Mouse (Mus musculus) hematopoietic stem cell, adult 5-6 weeks (primary cell): Measurements from ENCODE around the gene Hoxb6. TPM values are rescaled to one million over a fixed set of nuclear protein-coding genes. Genes with fewer than 3 reads are reported as not detected.
A peak's percentile ranks its signal among the peaks of the same experiment; 100 is the strongest.

ENCODE experiments used
- ATAC-seq, 2 experiments: fragments of 125-278 bp in 1 of 2; replicated peaks in 1 of 2; 2 replicates each; pipeline ENCODE4 v1.8.0; 2016 to 2017; ENCODE audit warnings: inconsistent platforms in 2 of 2, mild to moderate bottlenecking in 2 of 2, moderate number of reproducible peaks in 2 of 2, low read depth in 1 of 2, moderate TSS enrichment in 1 of 2; ENCODE audit not compliant: low FRiP score in 2 of 2, poor library complexity in 2 of 2, severe bottlenecking in 2 of 2, insufficient read depth in 1 of 2, low TSS enrichment in 1 of 2
- total RNA-seq: library from RNA; stranded (forward); fragments of 172-1452, 232-1000 nt; gene quantifications from 2 replicates; pipeline ENCODE4 v1.2.3, GENCODE M21; 2017

The Hoxb6 gene
- total RNA-seq, 1 experiment from 2014 or later = 1.2 TPM

DNA sequence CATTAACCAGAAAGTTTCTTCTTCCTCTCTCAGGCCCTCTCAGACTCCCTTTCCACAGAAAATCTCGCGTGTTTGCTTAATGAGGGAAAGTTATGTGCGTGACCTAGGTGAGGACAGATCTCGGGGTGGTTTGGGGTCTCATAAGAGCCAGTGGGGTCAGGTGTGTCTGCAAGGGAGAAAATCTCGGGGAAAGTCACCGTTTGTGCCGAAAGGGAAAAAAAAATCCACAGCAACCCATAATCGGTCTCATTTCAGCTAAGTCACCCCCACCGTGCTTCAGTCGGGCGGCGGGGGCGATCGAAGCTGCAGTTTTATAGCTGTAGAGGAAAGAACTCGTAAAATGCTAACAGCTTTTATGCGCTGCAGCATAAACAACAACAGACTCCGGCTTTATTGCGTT, 10.9 kb upstream of the Hoxb6 start:
- no peak for ATAC-seq

DNA sequence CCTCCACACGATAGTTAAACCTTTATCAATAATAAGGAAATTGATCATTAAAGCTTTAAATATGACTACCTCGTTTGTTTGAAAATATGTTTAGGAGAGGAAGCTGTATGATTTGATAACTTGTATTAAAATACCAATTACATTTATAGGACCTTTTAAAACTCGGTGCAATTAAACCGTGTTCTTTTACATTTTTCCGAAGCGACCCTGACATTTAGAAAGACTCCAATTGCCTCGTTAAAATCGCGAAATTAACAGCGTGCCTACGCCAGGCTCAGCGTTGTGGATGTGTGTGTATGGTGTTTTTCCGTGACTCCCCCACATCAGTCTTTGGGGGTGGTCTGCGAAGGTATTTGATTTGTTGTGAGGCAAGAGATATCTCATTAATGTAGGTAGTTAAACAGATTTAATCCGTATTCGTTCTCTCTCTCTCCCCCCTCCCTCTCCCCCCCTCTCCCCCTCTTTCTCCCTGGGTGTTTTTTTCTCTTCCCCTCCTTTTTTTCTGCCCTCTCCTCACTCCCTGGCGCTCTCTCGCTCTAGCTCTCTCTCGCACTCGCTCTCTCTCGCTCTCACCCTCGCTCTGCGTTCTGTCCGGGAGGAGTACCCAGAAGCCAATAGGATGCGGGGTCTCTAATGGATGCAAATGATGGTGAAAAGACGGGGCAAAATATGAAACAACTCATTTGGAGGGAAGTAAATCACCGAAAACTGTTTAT, 10.3 kb upstream of the Hoxb6 start, which contains the start of gene Hoxb8:
TSS of gene Hoxb8 (plus strand) at position 51 of the 716 bp plus-strand sequence.
- ATAC-seq = no peak

DNA sequence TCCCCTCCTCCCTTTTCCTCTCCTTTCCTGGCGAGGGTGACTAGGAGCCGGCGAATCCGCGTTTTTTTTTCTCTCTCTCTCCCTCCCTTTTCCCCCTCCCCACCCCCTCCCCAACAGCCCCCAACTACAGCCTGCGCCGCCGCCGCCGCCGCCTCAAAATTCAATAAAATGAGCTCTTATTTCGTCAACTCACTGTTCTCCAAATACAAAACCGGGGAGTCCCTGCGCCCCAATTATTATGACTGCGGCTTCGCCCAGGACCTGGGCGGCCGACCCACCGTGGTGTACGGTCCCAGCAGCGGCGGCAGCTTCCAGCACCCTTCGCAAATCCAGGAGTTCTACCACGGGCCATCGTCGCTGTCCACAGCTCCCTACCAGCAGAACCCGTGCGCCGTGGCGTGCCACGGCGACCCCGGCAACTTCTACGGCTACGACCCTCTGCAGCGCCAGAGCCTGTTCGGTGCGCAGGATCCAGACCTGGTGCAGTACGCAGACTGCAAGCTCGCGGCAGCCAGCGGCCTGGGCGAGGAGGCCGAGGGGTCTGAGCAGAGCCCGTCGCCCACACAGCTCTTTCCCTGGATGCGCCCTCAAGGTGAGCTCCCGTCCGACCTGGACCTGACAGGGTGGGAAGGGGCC, 9.4 kb upstream of the Hoxb6 start:
- no peak for ATAC-seq

DNA sequence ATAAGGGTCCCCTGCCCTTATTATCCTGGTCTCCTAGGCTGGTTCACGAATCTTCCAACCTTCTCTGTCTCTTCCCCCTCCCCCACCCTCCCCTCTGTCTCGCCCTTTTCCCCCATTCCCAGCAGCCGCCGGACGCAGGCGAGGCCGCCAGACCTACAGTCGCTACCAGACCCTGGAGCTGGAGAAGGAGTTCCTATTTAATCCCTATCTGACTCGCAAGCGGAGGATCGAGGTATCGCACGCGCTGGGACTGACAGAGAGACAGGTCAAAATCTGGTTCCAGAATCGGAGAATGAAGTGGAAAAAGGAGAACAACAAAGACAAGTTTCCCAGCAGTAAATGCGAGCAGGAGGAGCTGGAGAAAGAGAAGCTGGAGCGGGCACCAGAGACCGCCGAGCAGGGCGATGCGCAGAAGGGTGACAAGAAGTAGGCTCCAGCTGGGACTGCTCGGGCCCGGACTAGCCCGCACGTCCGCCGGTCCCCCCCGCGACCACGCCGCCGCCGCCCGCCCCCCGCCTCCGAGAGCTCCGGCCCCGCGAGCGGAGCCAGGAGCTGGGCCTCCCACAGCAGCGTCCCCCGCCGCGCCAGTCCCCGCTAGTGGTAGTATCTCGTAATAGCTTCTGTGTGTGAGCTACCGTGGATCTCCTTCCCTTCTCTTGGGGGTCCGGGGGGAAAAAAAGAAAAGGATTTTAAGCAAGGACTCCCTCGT, 8.1 kb upstream of the Hoxb6 start:
- ATAC-seq = peak; percentile 47 to 56; a peak in 2 of 4 replicates

DNA sequence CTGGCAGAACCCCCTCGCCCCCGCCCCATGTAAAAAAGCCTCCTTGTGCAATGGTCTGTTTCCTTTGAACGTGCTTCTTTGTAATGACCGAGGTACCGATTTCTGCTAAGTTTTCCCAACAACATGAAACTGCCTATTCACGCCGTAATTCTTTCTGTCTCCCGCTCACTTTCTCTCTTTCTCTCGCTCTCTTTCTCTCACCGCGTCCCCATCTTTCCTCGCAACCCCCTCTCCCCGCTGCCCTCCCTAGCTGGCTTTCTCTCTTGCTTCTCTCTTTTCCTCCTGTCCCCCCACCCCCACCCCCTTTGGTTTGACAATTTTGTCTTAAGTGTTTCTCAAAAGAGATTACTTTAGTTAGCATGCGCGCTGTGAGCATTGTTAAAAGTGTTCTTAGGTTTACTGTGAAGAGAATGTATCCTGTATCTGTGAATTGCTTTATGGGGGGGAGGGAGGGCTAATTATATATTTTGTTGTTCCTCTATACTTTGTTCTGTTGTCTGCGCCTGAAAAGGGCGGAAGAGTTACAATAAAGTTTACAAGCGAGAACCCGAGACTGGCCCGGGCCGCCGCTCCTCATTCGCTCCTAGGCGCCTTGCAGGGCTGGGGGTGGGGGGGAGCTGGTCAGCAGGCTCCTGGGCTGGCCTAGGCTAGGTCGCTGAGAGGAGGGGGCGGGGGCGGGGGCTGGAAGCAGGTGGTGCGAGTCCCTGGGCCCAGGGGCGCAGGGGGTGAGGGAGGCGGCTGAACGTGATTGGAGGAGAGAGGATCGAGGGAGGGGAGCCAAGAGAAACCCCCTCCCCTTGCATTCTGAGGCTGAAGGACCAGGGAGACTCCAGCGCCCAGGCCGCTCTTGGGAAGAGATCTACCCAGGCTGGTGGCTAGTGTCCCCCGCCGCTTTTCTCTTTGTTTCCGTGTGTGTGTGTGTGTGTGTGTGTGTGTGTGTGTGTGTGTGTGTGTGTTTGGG, 7.2 kb upstream of the Hoxb6 start:
- ATAC-seq = no peak

DNA sequence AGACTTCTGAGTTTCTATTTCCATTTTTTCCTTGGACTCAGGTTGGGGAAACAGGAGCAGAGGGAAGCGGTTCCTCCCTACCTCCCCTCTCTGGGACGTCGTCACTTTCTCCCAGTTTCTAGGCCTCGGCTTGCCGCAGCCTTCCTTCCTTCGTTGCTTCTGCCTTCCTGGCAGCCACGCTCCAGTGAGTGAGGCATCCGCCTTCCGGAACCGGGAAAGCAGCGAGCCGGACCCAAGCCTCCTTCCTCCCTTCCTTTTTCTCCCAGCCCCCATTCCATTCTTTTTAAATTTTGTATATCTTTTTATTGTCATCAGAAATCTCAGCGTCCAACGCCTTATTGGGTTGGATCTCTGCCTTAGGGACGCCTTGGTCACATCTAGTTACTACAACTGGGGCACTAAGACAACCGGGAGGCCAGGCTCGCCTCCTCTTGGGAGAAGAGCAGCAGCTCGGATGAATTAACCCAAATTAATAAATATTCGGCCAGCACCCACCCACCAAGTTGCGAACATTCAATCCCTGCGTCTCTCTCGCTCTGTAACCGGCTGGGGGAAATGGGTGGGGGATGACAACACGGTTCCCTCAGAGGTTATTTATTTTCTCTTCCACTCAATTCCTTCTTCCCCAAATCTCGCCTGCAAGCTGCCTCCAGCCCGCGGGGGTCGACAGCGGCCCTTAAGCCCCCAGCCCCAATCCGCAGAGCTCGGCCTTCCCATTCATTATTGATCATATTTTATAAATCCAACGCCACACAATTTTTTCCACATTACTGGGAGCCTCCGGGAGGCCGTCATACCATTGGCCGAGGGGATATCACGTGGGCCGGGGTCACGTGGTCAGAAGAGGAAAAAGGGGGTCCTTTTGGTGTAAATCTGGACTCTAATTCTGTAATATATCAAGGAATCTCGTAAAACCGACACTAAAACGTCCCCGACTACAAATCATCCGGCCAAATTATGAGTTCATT, 6.2 kb upstream of the Hoxb6 start, which contains the start of gene Hoxb7:
TSS of gene Hoxb7 (plus strand) at position 853 of the 968 bp plus-strand sequence.
- ATAC-seq = no peak

DNA sequence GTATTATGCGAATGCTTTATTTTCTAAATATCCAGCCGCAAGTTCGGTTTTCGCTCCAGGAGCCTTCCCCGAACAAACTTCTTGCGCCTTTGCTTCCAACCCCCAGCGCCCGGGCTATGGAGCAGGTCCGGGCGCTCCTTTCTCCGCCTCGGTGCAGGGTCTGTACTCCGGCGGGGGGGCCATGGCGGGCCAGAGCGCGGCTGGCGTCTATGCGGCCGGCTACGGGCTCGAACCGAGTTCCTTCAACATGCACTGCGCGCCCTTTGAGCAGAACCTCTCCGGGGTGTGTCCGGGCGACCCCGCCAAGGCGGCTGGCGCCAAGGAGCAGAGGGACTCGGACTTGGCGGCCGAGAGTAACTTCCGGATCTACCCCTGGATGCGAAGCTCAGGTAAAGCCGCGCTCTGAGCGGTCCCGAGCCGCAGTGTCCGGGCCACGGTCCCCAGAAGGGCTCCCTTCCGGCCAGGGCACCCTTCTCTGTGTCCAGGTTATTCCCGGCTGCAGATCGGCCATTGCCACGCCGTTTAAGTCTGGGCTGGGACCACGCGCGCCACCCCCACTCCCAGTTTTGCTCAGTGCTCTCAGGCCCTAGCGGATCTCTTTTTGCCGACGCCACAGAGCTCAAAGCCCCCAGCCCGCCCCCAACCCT, 5.4 kb upstream of the Hoxb6 start:
- no peak for ATAC-seq

DNA sequence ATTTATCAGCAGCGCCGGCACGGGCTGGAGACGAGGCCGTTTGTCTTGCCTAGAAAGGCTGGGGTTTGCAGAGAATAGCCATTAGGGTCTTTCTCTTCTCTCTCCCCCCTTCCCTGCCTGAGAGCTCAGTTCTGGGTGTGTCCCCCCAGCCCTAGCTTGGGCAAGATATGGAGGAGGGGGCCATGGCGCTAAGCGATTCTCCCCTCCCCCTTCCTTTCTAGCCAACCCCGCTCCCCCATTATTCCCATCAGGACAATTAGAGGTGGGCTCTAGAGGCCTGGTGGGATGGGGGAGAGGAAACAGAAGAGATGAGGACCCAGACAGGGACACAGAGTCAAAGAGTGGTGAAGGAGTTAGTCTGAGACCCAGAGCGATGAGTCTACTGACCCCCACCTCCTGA, 4.9 kb upstream of the Hoxb6 start:
- ATAC-seq = no peak

DNA sequence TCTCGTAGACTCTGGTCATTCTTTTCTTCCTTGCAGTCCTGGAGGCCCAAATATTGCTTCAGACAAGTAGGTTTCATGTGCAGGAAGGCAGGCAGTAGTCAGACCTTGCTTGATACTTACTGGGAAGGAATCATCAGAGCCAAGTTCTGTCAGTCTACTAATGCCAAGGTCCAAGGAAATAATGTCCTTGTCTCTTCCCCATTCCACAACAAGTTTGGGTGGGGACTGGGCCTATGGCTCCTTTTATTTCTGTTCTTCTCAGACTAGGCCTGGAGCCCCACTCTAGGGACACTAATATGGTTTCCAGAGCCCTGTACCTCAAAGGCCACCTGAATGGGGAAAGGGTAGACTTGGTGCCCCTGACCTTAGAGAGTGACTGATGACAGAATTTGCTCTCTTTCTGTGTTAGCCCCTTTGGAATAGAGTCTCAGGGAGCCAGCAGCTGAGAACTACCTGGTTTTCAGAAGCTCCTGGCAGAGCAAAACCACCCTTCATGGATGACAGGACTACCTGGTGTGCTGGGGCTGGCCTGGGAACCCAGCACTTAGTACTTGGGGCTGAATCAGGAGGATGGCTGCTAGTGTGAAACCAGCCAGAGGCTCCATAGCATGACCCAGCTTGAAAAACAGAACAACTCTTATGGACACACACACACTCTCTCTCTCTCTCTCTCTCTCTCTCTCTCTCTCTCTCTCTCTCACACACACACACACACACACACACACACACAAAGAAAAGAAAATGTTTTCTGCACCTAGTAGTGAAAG, 3.6 kb upstream of the Hoxb6 start:
- no peak for ATAC-seq

DNA sequence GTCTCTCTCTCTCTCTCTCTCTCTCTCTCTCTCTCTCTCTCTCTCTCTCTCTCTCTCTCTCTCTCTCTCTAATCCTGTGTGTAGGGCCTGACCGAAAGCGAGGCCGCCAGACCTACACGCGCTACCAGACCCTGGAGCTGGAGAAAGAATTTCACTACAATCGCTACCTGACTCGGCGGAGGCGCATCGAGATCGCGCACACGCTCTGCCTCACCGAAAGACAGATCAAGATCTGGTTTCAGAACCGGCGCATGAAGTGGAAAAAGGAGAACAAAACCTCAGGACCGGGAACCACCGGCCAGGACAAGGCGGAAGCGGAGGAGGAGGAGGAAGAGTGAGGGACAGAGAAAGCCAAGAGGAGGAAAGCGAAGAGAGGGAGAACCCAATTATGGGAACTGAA, 3.0 kb upstream of the Hoxb6 start:
- no peak for ATAC-seq

DNA sequence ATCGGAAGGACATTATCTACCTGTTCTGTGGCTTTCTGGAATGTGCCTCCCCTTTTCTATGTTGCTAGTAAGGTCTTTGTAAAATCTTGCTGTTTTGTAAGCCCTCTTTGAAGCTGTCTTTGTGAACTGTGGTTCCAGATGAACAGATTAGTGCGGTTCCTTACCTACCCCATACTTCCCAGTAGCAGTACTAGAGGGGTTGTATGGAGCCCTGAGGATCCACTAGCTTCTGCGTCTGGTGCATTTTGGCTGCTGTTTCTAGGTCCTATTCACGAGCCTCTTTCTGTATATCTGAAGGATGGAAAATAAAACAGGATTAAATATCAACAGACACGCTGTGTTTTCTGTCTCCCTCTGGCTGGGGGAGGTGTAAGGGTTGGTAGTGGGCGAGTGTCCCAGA, 2.4 kb upstream of the Hoxb6 start:
- no peak for ATAC-seq

DNA sequence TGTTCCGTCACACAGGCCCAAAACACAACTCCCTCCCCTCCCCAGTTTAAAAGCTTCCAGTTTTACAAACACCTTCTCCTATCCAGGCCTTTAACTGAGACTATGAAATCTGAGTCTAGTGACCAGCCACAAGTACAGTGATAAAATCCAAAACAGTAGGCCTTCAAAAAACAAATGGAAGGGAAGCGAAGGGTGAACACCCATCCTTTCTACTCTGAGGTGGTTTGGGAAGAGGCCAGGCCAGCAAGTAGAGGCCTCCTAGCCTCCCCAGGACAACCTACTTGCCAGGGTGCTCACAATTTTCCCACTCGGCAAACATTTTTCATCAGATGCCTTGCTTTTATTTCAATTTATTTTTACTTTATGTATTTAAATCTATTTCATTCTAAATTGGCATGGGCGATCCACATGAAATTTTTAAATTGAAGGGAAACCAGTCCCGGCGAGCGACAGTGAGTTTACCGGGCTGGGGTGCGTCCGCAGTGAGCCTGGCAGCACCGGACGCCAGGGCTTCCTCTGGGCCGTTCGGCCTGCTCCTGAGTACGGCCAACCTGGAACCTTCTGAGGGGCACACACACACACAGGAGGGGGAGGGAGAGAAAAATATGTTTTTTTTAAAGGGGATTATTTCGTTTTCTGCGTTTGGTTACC, 1.4 kb upstream of the Hoxb6 start:
- ATAC-seq = no peak

DNA sequence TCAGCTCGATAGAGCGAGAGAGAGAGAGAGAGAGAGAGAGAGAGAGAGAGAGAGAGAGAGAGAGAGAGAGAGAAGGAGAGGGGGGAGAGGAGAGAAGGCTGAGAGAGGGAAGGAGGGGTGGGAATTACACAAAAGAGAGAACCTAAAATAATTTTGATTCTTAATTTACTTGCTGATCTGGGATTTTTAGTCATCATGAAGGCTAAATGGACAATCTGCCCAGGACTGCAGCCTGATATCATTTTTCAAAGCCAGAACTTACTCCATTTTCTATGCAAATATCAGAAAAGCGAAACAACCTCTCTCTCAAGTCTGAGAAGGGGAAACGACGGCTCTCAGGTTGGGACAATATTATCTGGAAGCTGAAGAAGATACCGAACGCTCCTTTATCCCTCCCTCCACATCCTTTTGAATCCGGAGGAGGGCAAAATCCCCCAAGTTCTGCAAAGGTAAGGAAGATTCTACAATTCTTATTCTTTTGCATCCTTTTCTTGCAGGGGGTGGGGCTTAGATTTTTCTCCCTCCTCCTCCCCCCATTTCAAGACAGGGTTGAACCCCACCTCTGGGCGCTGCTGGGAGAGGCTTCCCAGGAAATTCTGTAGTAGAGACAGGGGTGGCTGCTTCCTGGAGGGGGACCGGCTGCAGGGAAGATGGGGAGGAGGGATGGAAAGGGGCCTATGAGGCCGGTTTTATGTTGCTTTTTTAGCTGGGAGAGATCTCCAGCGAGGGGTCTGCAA, 457 bp downstream of the Hoxb6 start:
- ATAC-seq = no peak

DNA sequence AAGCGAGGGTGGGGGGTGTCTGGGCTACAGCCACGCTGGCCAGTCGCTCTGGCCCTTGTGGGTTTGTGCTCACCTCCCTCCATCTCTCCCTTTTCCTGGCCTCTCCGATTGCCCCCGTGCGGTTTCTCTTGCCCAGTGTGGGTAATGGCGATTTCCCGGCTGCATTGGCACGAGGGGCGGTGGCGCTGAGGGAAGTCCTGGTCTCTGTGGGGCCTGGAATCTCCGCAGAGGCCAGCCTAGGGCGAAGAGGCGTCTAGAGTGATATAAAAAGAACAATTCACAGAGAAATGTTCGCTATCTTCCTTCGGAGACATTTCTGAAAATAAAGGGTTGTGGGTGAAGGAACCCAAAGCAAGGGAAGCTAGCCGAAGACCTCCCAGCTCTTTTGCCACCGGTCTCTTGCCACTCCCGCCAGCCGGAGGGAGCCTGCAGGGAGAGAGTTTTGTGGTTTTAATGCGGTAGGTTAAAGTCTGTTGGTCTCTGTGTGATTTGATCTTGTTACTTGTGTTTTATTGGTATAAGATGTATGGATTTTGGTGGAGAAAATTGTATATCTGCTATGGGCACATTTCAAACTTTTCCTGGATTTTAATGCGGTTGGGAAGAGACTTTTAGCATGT, 1.1 kb downstream of the Hoxb6 start:
- no peak for ATAC-seq
